Mouse (Mus musculus) liver, adult 2 months (tissue): ENCODE data around the gene Gm37240.

Source experiments
- CTCF ChIP-seq: fragments of 200-500 bp; IDR thresholded peaks from 2 replicates; pipeline ENCODE4 v1.5.1; 2011; ENCODE audit warnings: low read depth, low read length, control low read depth
- POLR2A ChIP-seq: fragments of 200-500 bp; IDR thresholded peaks from 2 replicates; pipeline ENCODE4 v1.6.1; 2011; ENCODE audit warnings: low read length, control low read depth; ENCODE audit not compliant: insufficient read depth; ENCODE audit errors: extremely low read depth

DNA sequence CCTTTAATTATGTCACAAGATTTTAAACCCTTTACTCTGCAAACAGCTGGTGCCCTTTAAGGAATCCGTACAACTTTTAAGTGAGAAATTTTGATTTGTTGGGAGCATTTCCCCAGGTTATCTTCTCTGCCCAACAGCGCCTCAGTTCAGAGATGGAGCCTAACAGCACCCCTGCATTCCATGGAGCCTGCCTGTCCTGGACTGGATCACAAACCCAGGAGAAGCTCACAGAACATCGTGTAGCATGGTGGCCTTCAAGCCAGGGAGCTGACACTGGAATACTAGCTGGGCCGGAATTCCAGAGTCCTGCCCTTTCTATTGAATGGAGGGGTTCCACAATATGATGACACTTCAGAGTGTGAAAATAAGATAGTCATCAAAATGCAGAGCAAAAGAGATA is 110.0 kb downstream of the Gm37240 start:
- TF ChIP-seq POLR2A (no peak), CTCF (no peak)
